Mouse (Mus musculus) urinary bladder, postnatal 36 days (tissue): Measurements from ENCODE around the gene Nfia.
A peak's percentile ranks its signal among the peaks of the same experiment; 100 is the strongest.

Experiments
- DNase-seq, 2 experiments: peaks; one replicate each; pipeline ENCODE4 v3.0.0; 2022; ENCODE audit warnings: low spot score in 2 of 2, mixed read lengths in 1 of 2

The Nfia gene

DNA sequence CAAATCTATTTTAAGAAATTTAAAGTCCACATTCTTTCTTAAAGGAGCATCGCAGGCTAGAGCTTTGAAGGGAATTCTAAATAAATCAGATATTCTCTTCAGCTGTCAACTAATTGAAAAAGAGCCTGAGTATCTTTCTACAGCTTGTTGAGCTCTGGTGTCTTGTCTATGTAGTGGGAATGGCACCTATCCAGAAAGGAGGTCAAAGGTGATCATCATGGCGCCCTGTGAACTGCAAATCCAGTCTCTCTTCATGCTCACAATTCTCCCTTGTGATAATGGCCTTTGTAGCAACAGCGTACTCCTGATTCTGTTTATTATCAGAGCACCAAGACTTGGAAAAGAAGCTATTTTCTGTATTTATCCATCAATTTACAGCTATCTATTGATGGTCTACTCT is 6.4 kb upstream of the Nfia start:
- DNase-seq = no peak

DNA sequence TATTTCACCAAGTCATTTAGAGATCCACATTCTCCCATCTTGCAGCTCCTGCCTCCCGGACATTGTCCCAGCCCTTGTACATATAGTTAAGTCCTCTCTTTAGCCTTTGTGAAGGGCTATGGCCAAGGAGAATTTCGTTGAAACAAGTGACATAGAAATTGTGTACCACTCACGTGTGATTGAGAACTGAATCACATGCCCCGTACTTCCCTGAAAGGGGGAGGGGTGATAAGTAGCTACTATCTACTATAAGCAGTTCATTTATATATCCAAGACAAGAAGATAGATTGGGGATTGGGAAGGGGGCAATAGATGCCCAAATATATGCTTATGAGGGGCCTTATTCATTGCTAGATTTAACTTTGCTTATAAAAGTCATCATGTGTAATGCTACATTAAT is 5.5 kb upstream of the Nfia start:
- no peak for DNase-seq

DNA sequence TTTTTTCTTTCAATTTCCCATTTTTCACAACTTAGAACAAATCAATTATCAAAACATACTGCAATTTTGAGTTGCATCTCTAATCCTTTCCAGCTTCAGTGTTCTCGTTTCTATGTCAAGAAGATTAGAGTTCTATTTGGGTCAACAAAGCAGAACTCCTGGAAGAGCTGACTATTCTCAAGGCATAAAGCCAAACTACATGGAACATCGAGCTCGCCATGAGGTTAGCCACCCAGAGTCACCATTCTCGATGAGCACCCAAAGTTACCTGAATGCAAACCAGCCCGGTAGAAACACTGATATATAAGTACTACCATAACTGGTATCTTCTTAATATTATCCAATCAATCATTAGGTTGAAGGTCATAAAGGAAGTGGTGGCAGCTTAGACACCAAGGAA is 5.0 kb upstream of the Nfia start:
- DNase-seq = no peak

DNA sequence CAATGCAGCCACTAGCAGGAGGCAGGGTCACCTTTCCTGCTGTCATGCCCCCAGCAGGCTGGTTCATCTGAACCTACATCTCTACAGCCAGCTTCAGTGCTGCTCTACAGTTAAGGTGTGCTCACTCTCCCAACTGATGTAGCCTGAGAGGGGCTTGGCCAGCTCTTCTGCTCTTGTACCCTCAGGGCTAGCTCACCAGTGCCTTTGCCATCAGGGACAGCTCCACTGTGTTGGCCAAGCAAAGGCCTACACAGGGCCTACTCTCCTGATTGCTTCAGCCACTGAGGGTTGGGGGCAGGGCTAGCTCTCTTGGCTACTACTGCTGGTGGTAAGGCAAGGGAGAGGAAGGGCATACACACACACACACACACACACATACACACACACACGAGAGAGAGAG is 2.7 kb upstream of the Nfia start:
- DNase-seq = no peak

DNA sequence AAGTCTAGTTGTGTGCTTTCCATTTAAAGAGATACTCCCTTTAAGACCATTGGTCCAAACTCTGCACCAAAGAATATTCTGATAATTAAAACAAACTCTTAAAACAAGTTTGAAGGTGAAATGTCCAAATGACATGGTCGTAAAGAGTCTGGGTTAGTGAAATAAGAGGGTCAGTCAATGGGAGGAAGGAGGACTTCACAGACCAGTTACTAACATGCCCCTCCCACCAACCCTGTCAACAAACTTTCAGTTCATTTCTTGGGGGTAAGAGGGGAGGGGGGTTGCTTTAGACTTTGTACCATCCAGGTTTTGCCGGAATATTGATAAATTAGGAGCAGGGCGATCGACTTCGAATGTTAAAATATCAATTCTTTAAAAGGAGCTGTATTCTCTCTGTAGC is 1.1 kb upstream of the Nfia start:
- DNase-seq = no peak

DNA sequence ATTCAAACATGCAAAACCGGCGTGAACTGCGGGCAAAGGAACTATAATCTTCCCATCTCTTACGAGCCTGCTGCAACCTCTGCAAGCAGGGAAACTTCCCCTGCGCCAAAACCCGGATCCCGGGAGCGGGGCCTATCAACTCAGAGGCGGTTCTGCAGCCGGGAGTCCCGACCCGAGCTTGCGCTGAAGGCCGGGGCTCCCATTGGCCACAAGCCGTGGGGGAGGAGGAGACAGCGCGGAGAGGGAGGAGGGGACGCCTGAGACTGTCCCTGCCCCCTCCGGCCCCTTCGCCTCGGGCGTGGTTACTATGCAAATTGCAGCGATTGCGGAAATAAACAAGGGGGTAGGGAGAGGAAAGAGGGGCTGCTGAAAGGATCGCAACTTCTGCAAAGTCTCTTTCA is 450 bp upstream of the Nfia start:
- DNase-seq = peak; percentile 96 to 99

DNA sequence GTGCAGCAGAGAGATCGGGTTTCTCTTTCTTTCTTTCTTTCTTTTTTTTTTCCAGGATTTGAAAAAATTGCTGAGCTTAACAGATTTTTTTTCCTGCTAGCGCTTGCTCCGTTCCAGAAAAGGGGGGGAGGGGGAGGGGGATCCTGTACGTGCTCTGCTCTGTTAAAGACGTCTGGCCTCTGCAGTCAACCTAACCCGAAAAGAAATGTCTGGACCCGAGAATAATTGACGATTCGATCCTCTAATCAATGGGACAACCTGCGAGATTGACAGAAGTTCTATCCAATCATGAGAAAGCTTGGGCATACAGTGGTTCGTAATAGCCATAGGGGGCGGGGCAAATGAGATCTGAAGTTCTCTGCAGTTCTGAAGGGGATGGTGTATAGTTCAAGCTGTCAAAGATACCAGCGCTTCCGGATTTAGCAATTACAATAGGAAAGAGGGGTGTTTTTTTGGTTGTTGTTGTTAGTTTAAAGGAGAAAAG is 618 bp downstream of the Nfia start:
- DNase-seq = peak; percentile 89 to 92

DNA sequence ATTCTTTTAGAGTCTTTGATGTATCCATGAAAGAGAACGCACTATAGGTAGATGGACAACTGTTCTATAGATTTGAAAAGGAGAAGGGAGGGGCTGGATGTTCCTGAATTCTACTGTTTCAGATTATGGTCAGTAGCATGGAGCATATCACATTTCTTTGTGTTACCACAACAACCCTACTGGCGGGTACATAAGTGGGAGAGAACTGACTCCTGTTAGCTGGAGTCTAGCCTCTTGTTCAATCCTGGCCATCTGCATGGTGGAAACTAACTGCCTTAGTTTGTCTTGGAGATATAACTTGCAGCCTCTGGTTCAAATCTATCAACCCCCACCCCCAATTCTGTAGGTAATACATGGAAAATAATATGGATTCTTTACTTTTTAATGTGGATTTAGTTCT is 1.3 kb downstream of the Nfia start:
- no peak for DNase-seq

DNA sequence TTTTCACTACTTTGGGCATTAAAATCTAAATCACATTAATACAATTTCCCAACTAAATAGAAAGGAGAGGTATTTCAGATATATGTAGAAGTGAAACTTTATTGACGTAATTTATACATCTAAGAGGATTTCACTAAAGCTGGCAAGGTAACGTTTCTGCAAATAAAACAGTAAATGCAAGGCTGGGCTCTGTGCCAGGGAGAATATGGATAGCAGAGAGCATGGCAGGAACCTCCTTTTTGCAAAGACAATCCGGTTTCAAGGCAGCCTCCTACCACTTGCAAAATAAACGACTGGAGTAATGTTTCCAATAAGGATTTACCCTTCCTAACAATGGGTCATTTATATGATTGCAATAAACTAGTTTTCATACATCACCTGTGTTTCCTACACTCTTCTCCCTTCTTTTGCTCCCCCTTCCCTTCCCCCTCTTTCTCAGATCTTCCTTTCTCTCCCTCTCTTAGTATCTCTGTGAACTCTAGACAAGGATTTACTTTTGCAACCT is 2.0 kb downstream of the Nfia start:
- no peak for DNase-seq

DNA sequence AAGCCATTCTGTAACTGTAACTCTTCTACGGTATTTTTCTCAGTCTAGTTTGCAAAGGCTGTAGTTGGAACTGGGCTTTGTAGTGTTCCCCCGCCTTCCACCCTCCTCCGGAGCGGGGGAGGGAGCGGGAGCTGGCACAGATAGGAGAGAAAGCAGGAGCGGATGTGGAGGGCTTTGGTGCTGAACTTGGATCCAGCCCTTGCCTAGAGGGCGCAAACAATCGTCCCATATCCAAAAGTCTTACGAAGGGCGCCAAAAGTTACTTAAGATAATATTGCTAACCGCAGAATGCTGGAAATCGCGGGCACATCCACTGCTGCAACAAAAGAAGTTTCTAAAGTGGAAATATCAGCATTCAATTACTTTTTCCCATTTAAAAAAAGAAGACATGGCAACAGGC is 2.5 kb downstream of the Nfia start:
- peak; percentile 52 to 83 for DNase-seq

DNA sequence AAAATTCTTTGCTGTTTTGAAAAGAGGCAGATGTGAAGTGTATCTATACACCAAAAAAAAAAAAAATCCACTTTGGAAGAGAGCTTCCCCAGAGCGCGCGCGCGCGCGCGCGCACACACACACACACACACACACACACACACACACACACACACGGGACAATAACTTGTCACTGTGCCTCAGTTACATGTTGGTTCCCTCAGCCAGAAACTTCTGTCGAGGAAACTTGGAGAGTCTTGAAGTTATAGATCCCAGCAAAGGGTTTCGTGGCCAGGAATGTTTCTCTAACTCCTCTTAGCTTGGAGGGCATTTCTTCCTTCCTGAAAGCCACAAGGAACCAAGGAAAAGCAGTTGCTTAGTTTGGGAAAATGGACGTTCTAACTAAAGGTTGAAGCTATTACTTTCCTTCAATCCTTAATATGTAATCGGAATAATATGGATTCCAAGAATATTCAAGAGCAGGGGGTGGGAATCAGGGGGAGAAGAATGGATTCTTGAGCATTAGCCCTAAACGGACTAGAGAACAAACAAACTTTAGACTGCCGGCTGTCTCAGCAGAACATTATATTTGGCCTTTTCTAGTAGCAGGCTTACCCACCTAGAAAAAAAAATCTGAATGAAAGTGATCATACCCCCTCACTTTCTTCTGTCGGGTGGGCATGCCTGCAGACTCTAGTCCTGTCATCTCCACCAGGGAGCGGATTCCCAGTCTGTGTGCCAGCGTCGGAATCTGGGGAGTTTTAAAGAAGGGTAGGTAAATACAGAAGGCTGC is 3.1 kb downstream of the Nfia start:
- DNase-seq = no peak

DNA sequence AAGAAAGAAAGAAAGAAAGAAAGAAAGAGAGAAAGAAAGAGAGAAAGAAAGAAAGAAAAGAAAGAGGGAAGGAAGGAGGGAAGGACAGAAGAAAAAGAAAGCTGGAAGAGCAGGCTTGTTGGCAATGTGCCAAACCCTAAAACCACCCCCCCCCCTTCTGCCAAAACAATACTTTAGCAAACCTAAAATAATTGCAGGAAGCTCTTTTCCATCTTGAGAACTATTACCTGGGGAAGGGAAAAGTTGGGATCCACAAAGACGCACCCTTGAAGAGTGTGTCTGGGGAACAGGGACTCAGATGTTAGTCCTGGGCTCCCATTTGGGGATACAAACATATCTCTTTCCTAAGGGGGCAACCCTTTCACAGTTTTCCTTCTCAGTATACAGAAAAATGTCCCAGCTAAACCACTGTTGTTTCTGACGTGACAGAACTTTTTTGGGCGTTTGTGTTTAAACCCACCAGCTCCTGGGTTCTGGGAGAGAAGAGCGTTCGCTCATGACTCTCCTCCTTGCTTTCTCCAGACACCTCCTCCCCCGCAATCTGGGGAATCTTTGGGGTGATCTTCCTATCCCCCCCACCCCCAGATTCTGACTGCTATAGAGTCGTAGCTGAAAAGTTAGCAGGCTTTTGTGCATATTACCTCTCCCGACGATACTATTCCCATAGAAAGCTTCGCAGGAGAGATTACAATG is 4.0 kb downstream of the Nfia start:
- DNase-seq = no peak

DNA sequence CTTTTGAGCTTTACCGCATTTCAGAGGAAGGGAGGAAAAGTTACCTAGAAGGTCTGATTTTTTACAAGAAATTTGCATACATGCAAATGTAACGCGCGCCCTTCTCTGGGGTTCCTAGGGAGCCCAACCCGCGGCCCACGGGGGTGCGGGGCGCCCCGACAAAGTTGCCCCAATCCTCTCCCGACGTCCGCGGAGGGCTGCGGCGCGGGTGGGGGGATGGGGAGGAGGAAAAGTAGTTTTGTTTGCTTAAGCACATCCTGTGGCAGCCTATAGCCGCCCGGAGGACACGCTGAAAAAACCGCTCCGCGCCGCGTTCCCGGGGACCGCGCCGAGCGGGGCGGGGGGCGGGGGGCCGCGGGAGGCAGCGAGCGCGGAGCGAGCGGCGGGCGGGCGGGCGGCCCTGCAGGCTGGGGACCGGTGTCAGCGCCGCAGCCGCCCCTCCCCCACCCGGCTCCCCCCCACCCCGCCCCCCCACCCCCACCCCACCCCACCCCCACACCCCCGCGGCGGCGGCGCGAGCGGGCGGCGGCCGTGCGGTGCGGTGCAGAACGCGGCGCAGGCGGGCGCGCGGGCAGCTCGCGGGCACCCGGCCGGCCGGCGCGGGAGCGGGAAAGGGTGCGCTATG is 4.7 kb downstream of the Nfia start:
- DNase-seq = peak; percentile 52

DNA sequence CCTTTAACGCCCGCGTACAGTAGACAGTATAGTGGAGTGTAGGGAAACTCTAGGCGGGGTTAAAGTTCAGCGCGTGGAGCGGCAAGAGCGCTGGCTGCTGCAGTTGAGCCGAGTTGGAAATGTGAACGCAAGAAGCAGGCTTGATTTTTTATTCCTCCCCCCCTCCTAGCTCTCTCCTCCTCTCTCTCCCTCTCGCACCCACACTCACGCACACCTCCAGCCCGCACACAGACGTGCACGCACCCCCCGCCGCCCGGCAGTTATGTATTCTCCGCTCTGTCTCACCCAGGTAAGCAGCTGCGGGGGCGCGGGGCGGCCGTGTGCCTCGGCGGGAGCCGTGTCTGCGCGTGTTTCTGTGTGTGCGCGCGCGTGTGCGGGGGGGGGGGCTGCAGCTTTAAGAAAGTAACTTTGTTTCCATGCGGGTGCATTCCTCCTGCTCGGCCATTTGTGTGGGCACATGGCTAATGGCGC is 5.2 kb downstream of the Nfia start, which contains the start of gene E130114P18Rik:
E130114P18Rik (minus strand) TSS at position 373 of the 471 bp plus-strand sequence.
- peak; percentile 46 to 68 for DNase-seq

DNA sequence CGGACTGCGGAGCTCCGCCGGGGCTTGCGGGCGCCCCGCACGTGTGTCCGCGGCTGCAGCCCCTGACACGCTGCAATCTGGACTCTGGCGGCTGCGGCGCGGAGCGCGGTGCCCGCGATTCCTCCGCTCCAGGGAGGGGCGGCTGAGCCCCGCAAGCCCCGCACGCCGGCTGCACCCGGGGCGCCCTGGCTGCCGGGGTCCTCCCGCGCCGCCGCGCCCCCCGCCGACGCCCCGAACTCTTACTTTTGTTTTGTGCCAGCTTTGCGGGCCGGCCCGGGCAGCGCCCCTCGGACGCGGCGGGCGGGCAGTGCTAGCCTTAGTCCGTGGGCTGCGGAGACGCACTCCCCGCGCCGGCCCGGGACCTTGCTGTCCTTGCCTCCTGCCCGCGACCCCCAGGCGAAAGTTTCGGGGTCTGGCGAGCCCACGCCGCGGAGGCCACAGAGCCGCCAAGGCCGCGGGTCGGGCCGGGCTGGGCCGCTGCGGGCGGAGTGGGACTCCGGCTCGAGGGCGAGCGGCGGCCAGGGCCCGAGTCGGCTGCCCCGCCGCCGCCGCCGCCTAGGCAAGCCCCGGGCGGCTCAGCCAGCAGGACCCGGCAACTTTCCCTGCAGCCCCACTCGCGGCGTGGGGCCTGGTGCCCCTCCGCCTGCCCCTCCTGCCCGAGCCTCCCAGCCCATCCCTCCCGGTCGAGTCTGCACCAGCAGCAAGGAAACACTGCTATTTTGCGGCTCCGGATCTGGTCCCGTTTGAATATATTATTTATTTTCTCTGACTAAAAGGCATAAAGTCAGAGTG is 5.9 kb downstream of the Nfia start:
- peak in 1 of 2 experiments; percentile 43 for DNase-seq

DNA sequence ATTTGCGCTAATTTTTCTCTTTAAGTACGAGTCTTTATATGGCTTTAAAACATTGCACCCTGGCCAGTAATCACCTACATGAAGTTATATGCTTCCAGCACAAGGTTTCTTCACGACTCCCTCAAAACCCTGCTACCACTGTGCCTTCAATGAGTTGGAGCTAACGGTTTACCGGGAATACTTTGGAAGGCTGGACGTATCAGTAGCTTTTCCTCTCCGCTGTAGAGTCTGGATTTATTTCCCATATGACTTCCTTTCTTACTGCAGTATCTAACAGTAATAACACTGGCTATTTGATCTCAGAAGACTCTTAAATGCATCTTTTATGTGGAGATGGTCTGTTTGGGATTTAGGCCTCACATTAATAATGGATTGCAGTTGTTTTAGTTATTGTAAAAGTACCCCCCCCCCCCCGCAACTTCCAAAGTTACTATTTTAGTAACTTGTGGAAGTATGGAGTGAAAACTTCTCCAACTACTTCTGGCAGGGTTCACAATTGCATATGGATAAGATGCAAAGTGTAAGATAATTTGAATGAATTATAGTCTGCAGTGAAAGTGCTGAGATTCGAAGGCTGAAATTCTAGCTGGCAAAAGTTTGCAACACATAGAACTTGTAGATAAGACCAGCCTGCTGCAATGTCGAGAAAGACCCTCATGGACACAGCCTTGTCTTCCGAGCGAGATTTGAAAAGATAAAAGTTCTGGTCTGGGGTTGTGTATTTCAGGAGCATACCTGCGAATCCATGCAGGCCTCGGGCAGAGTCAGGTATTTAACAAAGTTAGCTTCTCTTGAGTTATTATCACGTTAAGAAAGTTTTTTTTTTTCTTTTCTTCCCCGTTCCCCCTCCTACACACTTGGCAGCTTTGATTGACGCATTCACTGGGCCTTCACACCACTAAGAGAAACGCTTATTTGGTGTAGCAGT is 6.7 kb downstream of the Nfia start:
- no peak for DNase-seq

DNA sequence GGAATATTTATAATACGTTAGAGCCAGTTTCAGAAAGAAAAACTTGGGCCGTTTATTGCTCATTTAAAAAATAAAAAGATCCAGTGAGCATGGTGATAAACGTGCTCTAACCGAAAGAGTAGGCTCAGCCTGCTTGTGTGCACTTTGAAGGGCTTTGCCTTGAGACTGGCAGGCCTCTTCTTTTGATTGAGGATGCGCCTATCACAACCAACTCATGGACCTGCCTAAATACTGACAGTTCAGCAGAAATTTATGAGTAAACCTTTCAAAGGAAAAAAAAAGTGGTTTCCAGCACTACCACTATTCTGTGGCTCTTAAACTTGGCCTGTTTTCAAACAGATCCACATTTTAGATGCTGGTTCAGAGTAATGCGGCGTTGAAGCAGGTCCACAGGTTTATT is 7.5 kb downstream of the Nfia start:
- no peak for DNase-seq

DNA sequence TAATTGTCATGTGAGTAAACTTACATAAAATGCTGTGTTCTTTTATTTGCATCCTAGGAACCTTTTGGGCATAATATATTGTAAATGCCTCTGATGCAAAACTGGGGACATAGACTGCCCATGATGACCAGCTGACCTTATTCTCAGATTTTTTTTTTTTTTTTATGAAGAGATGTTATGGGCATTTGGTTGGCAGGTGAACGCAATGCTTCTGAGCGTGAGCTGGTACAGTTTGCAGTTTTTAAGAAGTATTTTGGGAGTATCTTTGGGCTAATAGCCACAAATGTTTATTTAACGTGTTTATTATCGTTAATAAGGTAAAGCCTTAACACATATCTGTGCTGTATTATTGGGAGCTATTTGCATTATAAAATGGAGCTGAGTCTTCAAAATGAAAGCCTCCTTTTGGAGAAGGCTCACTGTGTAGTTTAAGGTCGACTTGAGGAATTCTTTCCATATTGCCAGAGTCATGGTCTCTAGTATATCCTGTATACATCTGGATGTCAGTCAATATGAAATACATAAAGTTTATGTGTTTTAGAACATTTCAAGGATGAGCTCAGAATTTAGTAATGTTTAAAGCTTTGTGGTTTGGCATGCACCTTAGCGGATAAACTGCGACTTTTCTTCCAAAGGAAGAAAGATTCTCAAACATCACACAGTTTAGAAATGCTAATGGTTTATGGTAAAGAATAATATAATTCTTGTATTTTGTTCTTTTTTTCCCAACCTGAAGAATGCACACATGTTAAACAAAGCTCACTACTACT is 8.3 kb downstream of the Nfia start:
- no peak for DNase-seq

DNA sequence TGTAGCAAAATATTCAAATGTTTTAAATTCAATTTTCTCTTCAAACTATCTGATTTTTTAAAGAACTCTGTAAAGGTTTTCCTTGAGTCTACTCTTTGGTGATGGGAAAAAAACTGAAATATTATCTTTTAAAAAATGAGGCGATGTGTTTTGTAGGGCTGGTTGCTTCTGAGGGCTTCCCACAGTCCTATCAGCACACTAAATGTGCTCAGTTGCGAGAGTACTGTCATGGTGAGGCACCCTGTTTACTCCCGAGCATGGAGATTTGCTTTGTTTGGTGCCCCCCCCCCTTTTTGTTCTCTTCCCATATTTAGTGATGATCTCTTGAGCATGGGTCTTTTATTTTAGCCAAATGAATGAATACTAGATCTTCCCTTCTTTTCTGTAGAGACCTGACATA is 9.5 kb downstream of the Nfia start:
- DNase-seq = no peak

DNA sequence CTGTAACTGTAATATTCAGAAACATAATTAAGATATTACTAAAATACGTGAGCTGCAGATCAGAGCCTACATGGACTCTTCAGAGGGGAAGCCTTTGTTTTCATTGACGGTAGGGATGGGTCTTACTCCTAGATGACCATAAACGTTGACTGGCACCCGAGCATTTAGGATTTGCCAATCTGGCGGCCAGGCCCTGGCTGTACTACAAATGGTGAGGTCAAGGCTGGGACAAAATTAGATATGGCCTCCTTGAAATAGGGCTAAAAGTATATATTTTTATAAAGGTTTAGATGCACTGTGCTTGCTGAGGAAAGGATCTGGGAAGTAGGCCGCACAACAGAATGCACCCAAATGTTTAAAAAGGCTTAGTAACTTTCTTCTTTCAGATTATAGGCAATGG is 10.0 kb downstream of the Nfia start:
- no peak for DNase-seq
